Mouse (Mus musculus) monocyte, adult 2 months (primary cell): Measurements from ENCODE around the gene Sox5.

Experiments
- DNase-seq, 2 experiments: peaks; one replicate each; pipeline ENCODE4 v3.0.0; 2022; ENCODE audit warnings: low spot score in 2 of 2, low read depth in 1 of 2

The Sox5 gene

GRCm38 (mm10) chr6:143967724-143968400, 813.9 kb downstream of the Sox5 start:
- DNase-seq: no peak

GRCm38 (mm10) chr6:143960487-143960886, 821.3 kb downstream of the Sox5 start:
- no peak for DNase-seq

- DNase-seq: no peak
Observed at GRCm38 (mm10) chr6:143960081-143960480, 821.7 kb downstream of the Sox5 start.

GRCm38 (mm10) chr6:143958372-143958771, 823.4 kb downstream of the Sox5 start:
- no peak for DNase-seq

GRCm38 (mm10) chr6:143957063-143957462, 824.7 kb downstream of the Sox5 start:
- no peak for DNase-seq

GRCm38 (mm10) chr6:143948553-143949308, 833.0 kb downstream of the Sox5 start:
- no peak for DNase-seq

- DNase-seq: no peak
Observed at GRCm38 (mm10) chr6:143948071-143948470, 833.7 kb downstream of the Sox5 start.

- DNase-seq: no peak
Observed at GRCm38 (mm10) chr6:143943126-143943525, 838.7 kb downstream of the Sox5 start.

- no peak for DNase-seq
Observed at GRCm38 (mm10) chr6:143941291-143941785, 840.4 kb downstream of the Sox5 start.

GRCm38 (mm10) chr6:143923146-143923545, 858.6 kb downstream of the Sox5 start:
- DNase-seq: no peak

GRCm38 (mm10) chr6:143918405-143918947, 863.3 kb downstream of the Sox5 start:
- no peak for DNase-seq

GRCm38 (mm10) chr6:143916152-143916735, 865.5 kb downstream of the Sox5 start:
- DNase-seq: no peak

- DNase-seq: no peak
Observed at GRCm38 (mm10) chr6:143915686-143916085, 866.1 kb downstream of the Sox5 start.

- DNase-seq: no peak
Observed at GRCm38 (mm10) chr6:143912316-143912715, 869.5 kb downstream of the Sox5 start.

GRCm38 (mm10) chr6:143904693-143905031, 877.1 kb downstream of the Sox5 start:
- no peak for DNase-seq

GRCm38 (mm10) chr6:143903981-143904692, 877.6 kb downstream of the Sox5 start:
- DNase-seq: no peak

GRCm38 (mm10) chr6:143900871-143901270, 880.9 kb downstream of the Sox5 start:
- DNase-seq: no peak

GRCm38 (mm10) chr6:143895092-143895491, 886.7 kb downstream of the Sox5 start:
- no peak for DNase-seq

- DNase-seq: no peak
Observed at GRCm38 (mm10) chr6:143892869-143893268, 888.9 kb downstream of the Sox5 start.

- no peak for DNase-seq
Observed at GRCm38 (mm10) chr6:143888556-143888955, 893.2 kb downstream of the Sox5 start.

GRCm38 (mm10) chr6:143878525-143878924, 903.3 kb downstream of the Sox5 start:
- no peak for DNase-seq
